Mouse (Mus musculus) hindbrain, embryonic 10.5 days (tissue): ENCODE data around the gene Zfp119a. TPM values are rescaled to one million over a fixed set of nuclear protein-coding genes. Genes with fewer than 3 reads are reported as not detected.
"Not testable (repeated sequence)": the region's sequence is repeated elsewhere in the genome, so short reads cannot be mapped to it uniquely, and the experiment has no call there.

Experiments
- DNase-seq: peaks from one replicate; pipeline ENCODE4 v3.0.0-alpha.2; 2017; ENCODE audit warnings: low spot score
- H3K27ac ChIP-seq: fragments of 300-500 bp; sonication (generic); 2 replicates; pipeline ENCODE4 v1.5.1; 2016; ENCODE audit warnings: mild to moderate bottlenecking, moderate library complexity
- H3K27me3 ChIP-seq: fragments of 300-500 bp; sonication (generic); 2 replicates; pipeline ENCODE4 v1.6.1; 2016; ENCODE audit warnings: mild to moderate bottlenecking; ENCODE audit not compliant: poor library complexity, insufficient read depth, severe bottlenecking
- H3K36me3 ChIP-seq: fragments of 300-500 bp; sonication (generic); 2 replicates; pipeline ENCODE4 v1.6.1; 2016; ENCODE audit warnings: mild to moderate bottlenecking, moderate library complexity
- H3K4me1 ChIP-seq: fragments of 300-500 bp; sonication (generic); replicated peaks from 2 replicates; pipeline ENCODE4 v1.6.1; 2016; ENCODE audit warnings: mild to moderate bottlenecking
- H3K4me3 ChIP-seq: fragments of 300-500 bp; sonication (generic); 2 replicates; pipeline ENCODE4 v1.5.1; 2016; ENCODE audit warnings: mild to moderate bottlenecking, moderate library complexity
- H3K9me3 ChIP-seq: fragments of 300-500 bp; sonication (generic); 2 replicates; pipeline ENCODE4 v1.6.1; 2016; ENCODE audit warnings: mild to moderate bottlenecking, moderate library complexity
- WGBS: fragments of 180-500 bp; shearing (Covaris S2); methylation state at CpG from one replicate; pipeline ENCODE4 v1.1.7; 2016; 5-methylcytosine and 5-hydroxymethylcytosine counted together
- polyA plus RNA-seq: library from polyadenylated mRNA; unstranded; fragments of >200 nt; fragmentation: Nextera tagmentation; extraction: Ambion mirVana; gene quantifications from 2 replicates; pipeline ENCODE4 v1.2.1, GENCODE M21; 2016

Gene Zfp119a
- 6.3 and 8.3 TPM in 2 replicates for polyA plus RNA-seq

GRCm38 (mm10) chr17:55878636-55879369 is at the start of gene Zfp119a:
Zfp119a (minus strand) TSS chr17:55878930.
- not testable (repeated sequence) for H3K9me3 ChIP-seq, H3K27me3 ChIP-seq, H3K36me3 ChIP-seq
- Histone ChIP-seq H3K4me3 (peak within 1 kb of the TSS; percentile 56), H3K27ac (peak within 1 kb of the TSS; percentile 85), H3K4me1 (peaks cover 15% of the 10 kb centered on the region)
- under 1% methylated on average over 45 of the region's 53 CpGs for WGBS
- peak; percentile 87 for DNase-seq

DNA sequence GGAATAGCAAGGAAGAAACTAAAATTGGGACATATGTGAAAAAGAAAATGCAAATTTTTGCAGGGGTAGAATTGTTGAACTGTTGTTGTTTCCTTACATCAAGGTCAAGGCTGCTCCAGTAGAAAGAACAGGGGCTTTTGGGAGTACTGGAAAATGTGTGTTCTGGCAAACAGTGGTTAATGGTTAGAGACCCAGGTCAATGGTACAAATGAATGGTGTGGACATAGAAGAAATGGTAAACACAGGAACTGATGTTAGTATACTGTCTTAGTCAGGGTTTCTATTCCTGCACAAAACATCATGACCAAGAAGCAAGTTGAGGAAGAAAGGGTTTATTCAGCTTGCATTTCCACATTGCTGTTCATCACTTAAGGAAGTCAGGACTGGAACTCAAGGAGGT is 27.9 kb upstream of the Zfp119a start:
- Histone ChIP-seq H3K4me3 (no peak overlapping the region), H3K27ac (no peak overlapping the region), H3K36me3 (no peaks in the 10 kb centered on the region), H3K9me3 (no peaks in the 10 kb centered on the region), H3K4me1 (no peaks in the 10 kb centered on the region), H3K27me3 (no peaks in the 10 kb centered on the region)
- no peak for DNase-seq

DNA sequence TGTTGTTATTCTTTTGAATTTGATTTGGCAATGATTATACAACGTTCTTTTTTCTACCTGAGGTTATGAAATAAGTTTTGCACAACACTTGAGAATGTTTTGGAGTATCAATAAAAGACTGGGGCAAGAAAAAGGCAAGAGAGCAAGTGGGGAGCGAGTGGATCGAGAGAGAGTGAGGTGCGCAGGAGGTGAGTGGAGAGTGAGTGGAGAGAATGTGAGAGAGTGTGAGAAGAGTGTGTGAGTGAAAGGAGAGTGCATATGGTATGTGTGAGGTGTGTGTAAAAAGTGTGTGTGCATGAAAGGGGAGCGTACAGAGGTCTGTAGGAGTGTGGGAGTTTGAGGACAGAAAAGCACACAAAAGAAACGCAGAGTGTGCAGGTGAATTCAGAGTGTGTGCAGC is 25.4 kb upstream of the Zfp119a start:
- H3K27ac ChIP-seq, result no peak overlapping the region

DNA sequence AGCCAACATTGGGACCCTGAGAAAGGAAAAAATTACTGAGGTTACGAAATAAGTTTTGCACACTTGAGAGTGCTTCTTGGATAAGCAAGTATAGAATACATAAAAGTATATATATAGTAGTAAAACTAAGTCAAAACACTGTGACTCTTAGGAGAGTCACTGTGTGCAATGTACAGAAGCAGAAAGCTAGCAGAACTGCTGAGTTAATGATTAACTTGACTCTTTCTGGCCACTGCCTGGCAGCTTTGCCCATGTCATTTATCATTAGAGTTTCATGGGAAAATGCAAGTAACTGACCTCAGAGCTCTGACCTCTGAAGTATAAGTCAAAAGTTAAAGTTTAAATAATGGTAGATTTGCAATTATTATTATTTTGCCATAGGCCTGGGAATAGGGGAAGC is 25.0 kb upstream of the Zfp119a start:
- Histone ChIP-seq H3K4me3 (no peak overlapping the region), H3K4me1 (no peaks in the 10 kb centered on the region), H3K27ac (no peak overlapping the region), H3K9me3 (no peaks in the 10 kb centered on the region; the same call in 1 of the 2 replicates), H3K27me3 (no peaks in the 10 kb centered on the region), H3K36me3 (no peaks in the 10 kb centered on the region; the same call in 1 of the 2 replicates)
- no peak for DNase-seq
- WGBS, result 86% methylated on average over 1 of the region's 1 CpGs

More for the DNA sequence above, 25.4 kb upstream of the Zfp119a start:
- no peaks in the 10 kb centered on the region for H3K4me1 ChIP-seq
- 77% methylated on average over 6 of the region's 6 CpGs for WGBS
- no peak overlapping the region for H3K4me3 ChIP-seq
- no peaks in the 10 kb centered on the region for H3K27me3 ChIP-seq
- no peaks in the 10 kb centered on the region for H3K36me3 ChIP-seq
- no peak for DNase-seq
- no peaks in the 10 kb centered on the region; the same call in 1 of the 2 replicates for H3K9me3 ChIP-seq

DNA sequence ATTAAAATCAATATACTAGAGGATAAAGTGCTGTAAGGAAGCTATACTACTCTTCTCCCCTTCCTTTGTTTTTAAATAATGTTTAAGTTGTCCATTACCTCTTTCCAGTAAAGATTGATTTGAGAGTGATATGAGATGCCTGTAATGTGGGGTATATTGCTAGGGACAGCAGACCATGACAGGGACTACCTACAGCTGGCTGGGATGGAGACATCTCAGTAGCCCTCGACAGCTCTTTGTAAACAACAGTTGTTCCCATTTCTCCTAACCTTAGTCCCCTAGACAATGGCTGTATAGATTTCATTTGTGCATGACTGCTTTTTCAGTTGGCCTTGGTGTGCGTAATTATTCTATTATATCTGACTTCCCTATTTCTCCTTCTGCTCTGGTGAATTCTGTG is 24.4 kb upstream of the Zfp119a start:
- Histone ChIP-seq H3K4me1 (no peaks in the 10 kb centered on the region), H3K27me3 (no peaks in the 10 kb centered on the region), H3K4me3 (no peak overlapping the region), H3K36me3 (peaks cover 6% of the 10 kb centered on the region), H3K9me3 (peaks cover 5% of the 10 kb centered on the region), H3K27ac (no peak overlapping the region)
- WGBS, result 61% methylated on average over 2 of the region's 2 CpGs
- DNase-seq, result no peak

DNA sequence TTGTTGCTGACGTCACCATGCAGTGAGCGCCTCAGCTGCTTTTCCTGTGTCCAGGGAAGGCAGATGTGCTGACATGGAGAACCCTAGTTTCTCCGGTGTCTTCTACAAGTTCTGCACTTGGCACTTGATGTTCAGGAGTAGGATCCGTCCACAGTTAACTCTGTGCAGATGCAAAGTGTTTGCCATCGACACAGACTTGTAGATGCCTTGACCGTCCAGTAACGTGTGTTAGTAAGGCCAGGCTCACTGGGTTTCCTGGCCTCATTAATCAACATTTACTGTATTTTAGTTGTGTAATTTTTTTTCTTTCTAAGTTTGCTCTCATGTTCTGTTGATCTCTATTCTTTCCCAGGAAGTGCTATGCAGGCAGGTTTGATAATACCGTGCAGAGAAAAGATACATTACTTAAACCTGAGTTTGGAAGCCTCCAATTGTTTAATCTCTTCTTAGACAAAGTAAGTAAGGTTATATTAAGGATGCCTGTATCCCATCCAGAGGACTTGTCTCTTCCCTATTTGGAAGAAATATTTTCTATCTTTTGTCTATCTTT is 13.8 kb upstream of the Zfp119a start:
- not testable (repeated sequence) for H3K27me3 ChIP-seq, H3K4me1 ChIP-seq, H3K9me3 ChIP-seq
- DNase-seq, result peak; percentile 10
- H3K27ac ChIP-seq, result peak overlapping the region; percentile 75
- peaks cover 29% of the 10 kb centered on the region for H3K36me3 ChIP-seq
- 17% methylated on average over 6 of the region's 8 CpGs for WGBS
- H3K4me3 ChIP-seq, result peak overlapping the region; percentile 54

DNA sequence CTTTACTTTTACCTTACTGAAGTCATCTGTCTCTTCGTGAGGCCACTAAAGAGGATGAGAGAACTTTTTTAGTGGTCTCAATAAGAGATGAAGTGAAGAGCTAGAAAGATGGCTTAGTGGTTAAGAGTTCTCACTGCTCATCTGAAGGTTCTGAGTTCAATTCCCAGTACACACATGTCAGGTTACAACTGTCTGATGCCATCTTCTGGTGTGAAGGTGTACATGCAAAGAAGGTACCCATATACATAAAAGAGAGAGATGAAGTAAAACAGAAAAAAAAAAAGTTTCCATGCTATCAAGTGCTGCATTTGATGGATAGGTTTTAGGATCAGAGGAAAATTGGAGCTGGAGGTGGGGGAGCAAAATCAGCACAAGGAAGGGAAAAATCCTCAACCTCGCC is 6.2 kb upstream of the Zfp119a start:
- no peak overlapping the region for H3K27ac ChIP-seq
- no peaks in the 10 kb centered on the region for H3K36me3 ChIP-seq
- no peak overlapping the region for H3K4me3 ChIP-seq
- H3K9me3 ChIP-seq, result no peaks in the 10 kb centered on the region
- no peaks in the 10 kb centered on the region for H3K27me3 ChIP-seq
- H3K4me1 ChIP-seq, result no peaks in the 10 kb centered on the region
- no peak for DNase-seq
- WGBS, result 52% methylated on average over 2 of the region's 2 CpGs

GRCm38 (mm10) chr17:55883631-55884030 is 4.9 kb upstream of the Zfp119a start:
- no peak for DNase-seq
- Histone ChIP-seq H3K27me3 (no peaks in the 10 kb centered on the region), H3K4me3 (no peak overlapping the region), H3K36me3 (no peaks in the 10 kb centered on the region), H3K9me3 (no peaks in the 10 kb centered on the region), H3K27ac (no peak overlapping the region), H3K4me1 (peaks cover 5% of the 10 kb centered on the region; the same call in 1 of the 2 replicates)
- WGBS, result 68% methylated on average over 2 of the region's 2 CpGs

DNA sequence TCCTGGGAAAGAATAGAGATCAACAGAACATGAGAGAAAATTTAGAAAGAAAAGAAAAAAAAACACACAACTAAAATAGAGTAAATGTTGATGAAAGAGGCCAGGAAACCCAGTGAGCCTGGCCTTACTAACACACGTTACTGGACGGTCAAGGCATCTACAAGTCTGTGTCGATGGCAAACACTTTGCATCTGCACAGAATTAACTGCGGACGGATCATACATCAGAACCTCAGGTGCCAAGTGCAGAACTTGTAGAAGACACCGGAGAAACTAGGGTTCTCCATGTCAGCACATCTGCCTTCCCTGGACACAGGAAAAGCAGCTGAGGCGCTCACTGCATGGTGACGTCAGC is 471 bp downstream of the Zfp119a start:
- WGBS, result 2% methylated on average over 7 of the region's 8 CpGs
- peak overlapping the region; percentile 78 for H3K27ac ChIP-seq
- H3K27me3 ChIP-seq, H3K36me3 ChIP-seq, H3K9me3 ChIP-seq: not testable (repeated sequence)
- DNase-seq, result peak; percentile 24
- H3K4me1 ChIP-seq, result peaks cover 15% of the 10 kb centered on the region
- H3K4me3 ChIP-seq, result peak overlapping the region; percentile 56

DNA sequence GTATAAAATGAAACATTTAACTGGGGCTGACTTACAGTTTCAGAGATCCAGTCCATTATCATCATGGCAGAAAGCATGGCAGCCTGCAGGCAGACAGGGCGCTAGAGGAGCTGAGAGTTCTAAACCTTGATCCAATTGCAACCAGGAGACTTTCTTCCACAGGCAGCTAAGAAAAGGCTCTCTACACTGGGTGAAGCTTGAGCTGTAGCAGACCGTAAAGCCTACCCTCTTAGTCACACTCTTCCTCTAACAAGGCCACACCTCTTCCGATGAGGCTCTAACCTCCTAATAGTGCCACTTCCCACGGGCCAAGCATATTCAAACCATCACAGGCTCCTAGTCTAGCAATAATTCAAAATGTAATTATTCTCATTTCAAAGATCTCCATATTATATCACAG is 1.5 kb downstream of the Zfp119a start:
- Histone ChIP-seq H3K27ac (no peak overlapping the region), H3K36me3 (peaks cover 7% of the 10 kb centered on the region; the same call in 1 of the 2 replicates), H3K4me1 (peaks cover 15% of the 10 kb centered on the region), H3K4me3 (no peak overlapping the region), H3K27me3 (no peaks in the 10 kb centered on the region), H3K9me3 (peaks cover 6% of the 10 kb centered on the region; the same call in 1 of the 2 replicates)
- 93% methylated on average over 4 of the region's 4 CpGs for WGBS
- DNase-seq, result no peak

DNA sequence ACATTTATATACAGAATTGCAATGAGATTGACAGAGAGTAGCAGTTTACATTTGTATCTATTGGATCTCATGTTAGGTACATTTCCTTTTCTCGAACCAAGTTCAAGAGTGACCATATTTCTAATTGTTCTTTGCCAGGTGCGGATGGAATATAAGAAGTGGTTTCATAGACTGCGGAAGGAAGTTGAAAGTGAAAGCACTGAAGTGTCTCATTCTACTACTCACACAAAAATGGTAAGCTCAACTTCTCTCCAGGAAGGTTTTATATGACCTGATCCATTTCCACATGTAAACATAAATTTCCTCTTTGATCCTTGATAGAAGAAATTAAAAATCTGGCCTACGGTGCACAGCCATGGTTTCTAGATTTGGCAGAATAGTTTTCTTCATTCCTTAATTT is 35.7 kb downstream of the Zfp119a start:
- no peaks in the 10 kb centered on the region for H3K9me3 ChIP-seq
- no peaks in the 10 kb centered on the region for H3K4me1 ChIP-seq
- H3K4me3 ChIP-seq, result no peak overlapping the region
- DNase-seq, result no peak
- no peak overlapping the region for H3K27ac ChIP-seq
- H3K27me3 ChIP-seq, result no peaks in the 10 kb centered on the region
- 94% methylated on average over 4 of the region's 4 CpGs for WGBS
- H3K36me3 ChIP-seq, result no peaks in the 10 kb centered on the region

DNA sequence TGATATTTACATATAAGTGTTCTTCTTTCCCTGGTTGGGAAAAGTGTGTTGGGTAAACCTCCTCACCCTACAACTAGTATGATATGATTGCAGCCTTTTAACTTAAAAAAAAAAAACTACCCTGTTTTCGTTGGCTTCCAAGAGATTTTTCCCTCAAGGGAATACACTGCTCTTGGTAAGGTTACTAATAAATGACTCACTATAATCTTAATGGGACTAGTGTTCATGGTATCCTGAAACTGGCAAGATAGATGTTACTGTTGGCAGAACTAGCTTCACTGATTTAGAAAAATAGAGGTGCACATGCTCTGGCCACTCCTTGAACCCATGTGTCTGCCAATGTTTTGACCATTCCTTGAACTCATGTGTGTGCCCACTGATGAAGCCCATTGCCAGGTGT is 57.2 kb downstream of the Zfp119a start:
- no peak overlapping the region for H3K27ac ChIP-seq
- H3K4me3 ChIP-seq, result no peak overlapping the region
- H3K36me3 ChIP-seq, result no peaks in the 10 kb centered on the region
- H3K27me3 ChIP-seq, result no peaks in the 10 kb centered on the region
- DNase-seq, result no peak
- H3K9me3 ChIP-seq, result no peaks in the 10 kb centered on the region
- H3K4me1 ChIP-seq, result no peaks in the 10 kb centered on the region
- 79% methylated on average over 1 of the region's 1 CpGs for WGBS

DNA sequence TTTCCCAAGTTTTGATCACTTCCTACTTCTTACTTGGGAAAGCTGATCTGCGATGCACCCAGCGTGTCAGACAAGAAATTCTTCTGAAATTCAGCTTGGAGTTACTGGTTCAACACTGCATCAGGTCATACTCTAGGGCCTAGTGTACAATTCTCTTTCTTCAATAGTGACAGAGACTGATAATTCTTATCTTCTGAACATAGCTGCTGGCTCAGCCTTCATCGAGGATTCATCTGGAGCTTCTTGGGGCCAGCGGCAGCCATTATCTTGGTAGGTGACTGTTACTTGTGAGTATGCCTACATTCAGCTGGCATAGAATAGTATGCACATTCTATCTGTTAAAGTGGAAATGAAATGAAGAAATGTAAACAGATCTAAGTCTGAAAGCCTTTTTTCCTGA is 61.9 kb downstream of the Zfp119a start:
- H3K4me3 ChIP-seq, result no peak overlapping the region
- H3K36me3 ChIP-seq, result no peaks in the 10 kb centered on the region
- no peaks in the 10 kb centered on the region for H3K4me1 ChIP-seq
- no peaks in the 10 kb centered on the region for H3K27me3 ChIP-seq
- no peak for DNase-seq
- WGBS, result 89% methylated on average over 4 of the region's 4 CpGs
- H3K27ac ChIP-seq, result no peak overlapping the region
- no peaks in the 10 kb centered on the region for H3K9me3 ChIP-seq
